Mouse (Mus musculus) midbrain, embryonic 13.5 days (tissue): ENCODE results near the gene Mvb12b. TPM values are rescaled to one million over a fixed set of nuclear protein-coding genes. Genes with fewer than 3 reads are reported as not detected.

Experiments
- ATAC-seq: fragments of 200-750 bp; cut with Nextera tagmentation; 2 replicates; pipeline ENCODE4 v1.8.0; 2017; ENCODE audit warnings: mild to moderate bottlenecking, moderate TSS enrichment, moderate library complexity
- H3K27ac ChIP-seq: fragments of 300-500 bp; sonication (generic); 2 replicates; pipeline ENCODE4 v1.5.1; 2015; ENCODE audit warnings: inconsistent platforms, mild to moderate bottlenecking, moderate library complexity
- H3K27me3 ChIP-seq: fragments of 300-500 bp; sonication (generic); 2 replicates; pipeline ENCODE4 v1.6.1; 2015; ENCODE audit warnings: mild to moderate bottlenecking, inconsistent platforms
- H3K36me3 ChIP-seq: fragments of 300-500 bp; sonication (generic); 2 replicates; pipeline ENCODE4 v1.6.1; 2015; ENCODE audit warnings: mild to moderate bottlenecking, inconsistent platforms
- H3K4me1 ChIP-seq: fragments of 300-500 bp; sonication (generic); replicated peaks from 2 replicates; pipeline ENCODE4 v1.6.1; 2015; ENCODE audit warnings: inconsistent platforms
- H3K4me2 ChIP-seq: fragments of 300-500 bp; sonication (generic); replicated peaks from 2 replicates; pipeline ENCODE4 v1.6.1; 2015; ENCODE audit warnings: moderate library complexity, mild to moderate bottlenecking, inconsistent platforms
- H3K4me3 ChIP-seq: fragments of 300-500 bp; sonication (generic); replicated peaks from 2 replicates; pipeline ENCODE4 v1.5.1; 2015; ENCODE audit warnings: mild to moderate bottlenecking, inconsistent platforms
- H3K9ac ChIP-seq: fragments of 300-500 bp; sonication (generic); replicated peaks from 2 replicates; pipeline ENCODE4 v1.6.1; 2015; ENCODE audit warnings: mild to moderate bottlenecking, inconsistent platforms
- H3K9me3 ChIP-seq: fragments of 300-500 bp; sonication (generic); 2 replicates; pipeline ENCODE4 v1.6.1; 2016; ENCODE audit warnings: mild to moderate bottlenecking, inconsistent platforms
- WGBS: fragments of 180-500 bp; shearing (Covaris S2); methylation state at CpG from one replicate; pipeline ENCODE4 v1.1.7; 2015; 5-methylcytosine and 5-hydroxymethylcytosine counted together
- polyA plus RNA-seq: library from polyadenylated mRNA; unstranded; fragments of >200 nt; fragmentation: Nextera tagmentation; extraction: Ambion mirVana; gene quantifications from 2 replicates; pipeline ENCODE4 v1.2.1, GENCODE M21; 2015

The Mvb12b gene
- polyA plus RNA-seq, 1 experiment from 2014 or later: 73.0 TPM

DNA sequence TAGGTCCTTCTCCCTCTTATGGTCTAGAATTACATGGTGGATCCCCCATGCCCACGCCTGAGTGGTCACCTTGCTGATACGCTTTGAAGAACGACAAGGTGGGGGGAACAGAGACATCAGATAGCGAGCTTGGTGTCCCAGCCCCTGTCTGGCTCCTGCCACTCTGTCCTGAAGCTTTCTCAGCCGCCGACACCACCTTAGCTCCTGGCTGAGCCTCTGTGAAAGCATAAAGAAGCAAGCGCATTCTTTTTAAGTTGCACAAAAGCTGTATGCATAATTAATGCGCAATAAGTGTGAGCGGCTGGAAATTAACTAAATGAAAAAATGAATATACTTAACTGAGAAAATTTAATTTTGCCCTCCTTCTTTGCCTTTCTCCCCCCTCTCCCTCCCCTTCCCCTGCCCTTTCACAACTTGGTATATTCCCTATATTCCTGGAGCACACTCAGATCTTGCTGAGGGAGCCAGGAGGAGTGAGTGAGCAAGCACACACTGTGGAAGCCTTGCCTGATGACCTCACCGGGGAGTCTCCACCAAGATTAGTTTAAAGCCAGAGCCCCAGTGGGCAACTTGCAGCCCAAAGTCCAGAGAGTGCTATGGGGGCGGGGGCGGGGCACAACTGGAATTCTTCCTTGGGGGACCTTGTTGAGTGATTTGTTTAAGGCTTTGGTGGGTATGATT is 174.0 kb downstream of the Mvb12b start:
- Histone ChIP-seq H3K9ac (peak overlapping the region; percentile 40), H3K27me3 (peaks cover 25% of the 10 kb centered on the region), H3K4me1 (peaks cover 61% of the 10 kb centered on the region), H3K27ac (no peak overlapping the region), H3K4me3 (no peak overlapping the region), H3K9me3 (no peaks in the 10 kb centered on the region), H3K4me2 (peak overlapping the region; percentile 26), H3K36me3 (no peaks in the 10 kb centered on the region)
- ATAC-seq: peak; percentile 72; the same call in 1 of the 2 replicates
- WGBS: 7% methylated on average over 12 of the region's 12 CpGs

DNA sequence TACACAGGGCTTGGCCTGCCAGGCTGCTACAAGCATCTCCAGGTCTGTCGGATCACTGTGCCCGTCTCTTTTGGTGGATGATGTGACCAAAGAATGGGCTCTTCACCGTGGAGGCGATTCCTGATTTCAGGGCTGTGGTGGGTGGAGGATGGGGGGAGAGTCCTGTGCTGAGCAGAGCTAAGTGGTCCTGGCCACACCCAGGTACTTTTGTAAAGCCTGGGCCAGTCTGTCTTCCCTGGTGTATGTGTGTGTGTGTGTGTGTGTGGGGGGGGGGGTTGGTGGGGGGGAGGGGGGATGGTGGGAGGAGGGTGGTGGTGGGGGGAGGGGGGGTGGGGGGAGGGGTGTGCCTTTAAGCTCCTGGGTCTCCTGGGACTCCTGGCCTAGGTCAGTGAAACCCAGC is 174.9 kb downstream of the Mvb12b start:
- Histone ChIP-seq H3K27me3 (peaks cover 27% of the 10 kb centered on the region), H3K4me1 (peaks cover 59% of the 10 kb centered on the region), H3K4me3 (no peak overlapping the region), H3K36me3 (no peaks in the 10 kb centered on the region), H3K4me2 (no peak overlapping the region), H3K27ac (no peak overlapping the region), H3K9ac (no peak overlapping the region), H3K9me3 (no peaks in the 10 kb centered on the region)
- ATAC-seq: no peak
- WGBS: 7% methylated on average over 4 of the region's 4 CpGs

DNA sequence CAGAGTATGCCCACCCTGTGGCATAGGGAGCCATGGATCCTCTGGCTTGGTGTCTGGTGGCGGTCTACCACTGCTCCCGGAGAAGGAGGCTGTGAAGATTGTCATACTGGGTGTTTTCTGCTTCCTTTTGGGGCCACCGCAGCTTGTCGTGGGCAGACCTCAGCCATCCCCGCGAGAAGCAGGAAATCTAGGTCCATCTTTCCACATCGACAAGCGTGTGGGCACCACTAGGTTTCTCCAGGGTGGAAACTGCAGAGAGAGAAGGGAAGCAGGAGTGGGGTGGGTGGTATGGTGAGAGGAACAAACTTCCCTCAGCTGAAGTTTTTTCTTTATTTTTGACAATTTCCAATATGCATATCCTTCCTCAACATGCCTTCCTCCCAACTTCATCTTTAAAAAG is 178.9 kb downstream of the Mvb12b start:
- Histone ChIP-seq H3K36me3 (no peaks in the 10 kb centered on the region), H3K4me2 (no peak overlapping the region), H3K9ac (no peak overlapping the region), H3K27ac (no peak overlapping the region), H3K4me1 (peaks cover 44% of the 10 kb centered on the region), H3K9me3 (no peaks in the 10 kb centered on the region), H3K27me3 (peaks cover 39% of the 10 kb centered on the region), H3K4me3 (no peak overlapping the region)
- WGBS: 93% methylated on average over 8 of the region's 8 CpGs
- no peak for ATAC-seq

DNA sequence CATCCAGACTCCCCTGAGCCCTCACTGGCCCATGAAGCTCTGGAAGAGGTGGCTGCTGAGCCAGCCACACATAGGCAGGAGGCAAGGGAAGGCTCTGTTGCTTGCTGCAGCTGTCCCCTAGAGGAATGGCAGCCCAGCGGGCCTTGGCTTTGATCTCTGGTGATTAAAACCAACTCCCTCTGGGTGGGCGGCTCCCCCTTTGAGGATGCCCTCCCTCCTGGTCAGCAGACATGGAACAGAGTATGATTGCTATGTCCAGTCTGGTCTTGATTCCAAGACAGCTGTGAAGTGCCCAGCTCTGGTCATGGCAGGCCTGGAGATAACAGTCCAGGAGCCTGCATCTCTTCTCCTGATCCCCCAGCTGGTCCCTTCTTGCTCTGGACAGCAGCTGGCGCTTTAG is 179.7 kb downstream of the Mvb12b start:
- Histone ChIP-seq H3K9ac (no peak overlapping the region), H3K4me1 (peaks cover 37% of the 10 kb centered on the region), H3K4me2 (no peak overlapping the region), H3K4me3 (no peak overlapping the region), H3K9me3 (no peaks in the 10 kb centered on the region), H3K36me3 (no peaks in the 10 kb centered on the region), H3K27ac (no peak overlapping the region), H3K27me3 (peaks cover 42% of the 10 kb centered on the region)
- 36% methylated on average over 3 of the region's 3 CpGs for WGBS
- ATAC-seq: no peak

DNA sequence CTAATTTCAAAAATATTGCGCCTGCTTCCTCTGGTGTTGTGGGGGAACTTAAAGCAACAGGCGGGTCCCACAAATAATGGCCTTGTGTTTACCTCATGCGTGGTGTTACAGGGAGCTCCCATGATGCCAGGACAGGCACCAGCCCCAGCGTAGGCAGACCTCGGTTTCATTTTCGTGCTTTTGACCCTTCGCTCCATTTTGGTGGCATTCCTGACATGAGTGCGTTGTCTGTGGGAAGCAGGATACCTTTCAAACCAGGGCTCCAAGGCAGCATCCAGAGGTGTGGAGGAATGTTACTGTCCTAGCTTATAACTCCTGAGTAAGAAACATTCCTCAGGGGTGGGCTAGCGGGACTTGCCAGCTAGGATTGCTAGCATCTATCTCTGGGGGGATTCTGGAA is 181.3 kb downstream of the Mvb12b start:
- no peak overlapping the region for H3K4me3 ChIP-seq
- no peak overlapping the region for H3K27ac ChIP-seq
- H3K9ac ChIP-seq: no peak overlapping the region
- H3K4me1 ChIP-seq: peaks cover 42% of the 10 kb centered on the region
- no peaks in the 10 kb centered on the region for H3K36me3 ChIP-seq
- no peak overlapping the region for H3K4me2 ChIP-seq
- no peak for ATAC-seq
- WGBS: 79% methylated on average over 9 of the region's 9 CpGs
- H3K27me3 ChIP-seq: peaks cover 43% of the 10 kb centered on the region
- H3K9me3 ChIP-seq: no peaks in the 10 kb centered on the region

DNA sequence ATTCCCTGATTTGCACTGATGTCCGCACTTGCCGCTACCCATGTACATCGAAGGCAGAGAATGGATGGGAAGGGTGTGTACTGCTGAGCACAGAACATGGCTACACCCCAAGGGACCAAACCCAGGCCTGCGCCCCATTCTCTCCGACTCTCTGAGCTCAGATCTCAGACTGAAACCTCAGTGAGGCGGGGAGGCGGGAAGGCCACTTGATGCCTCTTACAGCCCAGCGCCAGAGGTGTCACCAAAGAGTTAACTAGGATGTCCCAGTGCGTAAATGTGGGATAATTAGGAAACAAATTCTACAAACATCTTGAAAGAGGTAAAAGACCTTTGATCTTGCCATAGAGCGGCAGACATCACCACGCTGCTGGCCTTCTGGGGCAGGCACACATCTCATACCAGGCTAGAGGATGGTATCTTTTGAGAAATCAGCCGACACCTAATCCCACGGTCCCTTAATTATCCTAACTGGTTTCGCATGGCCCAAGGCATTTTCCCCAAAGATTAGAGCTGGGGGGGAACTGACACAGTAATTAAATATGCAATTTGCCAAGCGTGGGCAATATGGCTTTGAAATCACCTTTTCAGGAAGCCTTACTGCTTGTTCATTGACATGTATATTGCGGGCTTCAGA is 181.9 kb downstream of the Mvb12b start:
- no peak overlapping the region for H3K4me3 ChIP-seq
- peaks cover 48% of the 10 kb centered on the region for H3K4me1 ChIP-seq
- no peak overlapping the region for H3K4me2 ChIP-seq
- 34% methylated on average over 16 of the region's 16 CpGs for WGBS
- no peak overlapping the region for H3K9ac ChIP-seq
- no peak for ATAC-seq
- peaks cover 43% of the 10 kb centered on the region for H3K27me3 ChIP-seq
- H3K36me3 ChIP-seq: no peaks in the 10 kb centered on the region
- no peaks in the 10 kb centered on the region for H3K9me3 ChIP-seq
- no peak overlapping the region for H3K27ac ChIP-seq

DNA sequence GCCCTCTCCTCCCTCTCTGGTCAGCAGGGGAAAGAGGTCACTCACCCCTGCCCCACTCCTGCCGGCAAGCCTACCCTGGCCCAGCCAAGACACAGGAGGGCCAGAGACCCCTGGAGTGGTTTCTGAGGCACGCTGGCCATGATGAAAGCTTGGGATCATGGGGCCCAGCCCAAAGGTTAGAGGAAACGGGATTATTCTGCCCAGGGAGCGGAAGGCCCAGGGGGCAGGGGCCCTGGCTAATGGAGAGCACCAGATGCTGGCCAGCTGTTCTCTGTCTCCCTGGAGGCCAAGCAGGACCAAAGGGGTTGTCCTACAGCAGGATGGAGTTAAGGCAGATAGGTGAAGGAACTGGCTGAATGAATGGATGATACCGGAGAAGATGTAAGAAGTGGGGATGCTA is 184.5 kb downstream of the Mvb12b start:
- no peaks in the 10 kb centered on the region for H3K9me3 ChIP-seq
- no peak overlapping the region for H3K27ac ChIP-seq
- no peaks in the 10 kb centered on the region for H3K36me3 ChIP-seq
- ATAC-seq: no peak
- H3K4me1 ChIP-seq: peaks cover 52% of the 10 kb centered on the region
- H3K27me3 ChIP-seq: peaks cover 38% of the 10 kb centered on the region
- H3K9ac ChIP-seq: no peak overlapping the region
- no peak overlapping the region for H3K4me2 ChIP-seq
- WGBS: 51% methylated on average over 5 of the region's 5 CpGs
- H3K4me3 ChIP-seq: no peak overlapping the region

DNA sequence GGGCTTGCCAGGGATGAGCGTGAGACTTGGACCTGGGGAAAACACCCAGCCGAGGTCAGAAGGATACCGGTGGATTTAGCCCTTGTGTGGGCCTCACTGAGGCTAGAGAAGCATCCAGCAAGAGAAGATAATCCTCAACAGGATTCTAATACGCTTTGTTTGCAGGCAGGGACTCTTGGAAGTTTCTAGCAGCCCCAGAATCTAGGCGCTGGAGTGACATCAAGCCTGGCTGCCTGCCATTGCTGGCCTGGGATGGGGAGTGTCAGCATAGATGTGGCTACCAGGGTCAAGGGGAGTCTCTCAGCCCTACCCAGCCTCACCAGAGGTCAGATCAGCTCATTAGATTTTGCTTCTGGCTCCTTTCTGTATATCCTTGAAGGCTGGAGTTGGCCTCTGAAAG is 185.0 kb downstream of the Mvb12b start:
- no peak for ATAC-seq
- H3K9ac ChIP-seq: no peak overlapping the region
- H3K9me3 ChIP-seq: peaks cover 2% of the 10 kb centered on the region; the same call in 1 of the 2 replicates
- peaks cover 46% of the 10 kb centered on the region for H3K4me1 ChIP-seq
- peaks cover 33% of the 10 kb centered on the region for H3K27me3 ChIP-seq
- H3K27ac ChIP-seq: no peak overlapping the region
- H3K36me3 ChIP-seq: no peaks in the 10 kb centered on the region
- H3K4me3 ChIP-seq: no peak overlapping the region
- no peak overlapping the region for H3K4me2 ChIP-seq
- WGBS: 53% methylated on average over 5 of the region's 5 CpGs

DNA sequence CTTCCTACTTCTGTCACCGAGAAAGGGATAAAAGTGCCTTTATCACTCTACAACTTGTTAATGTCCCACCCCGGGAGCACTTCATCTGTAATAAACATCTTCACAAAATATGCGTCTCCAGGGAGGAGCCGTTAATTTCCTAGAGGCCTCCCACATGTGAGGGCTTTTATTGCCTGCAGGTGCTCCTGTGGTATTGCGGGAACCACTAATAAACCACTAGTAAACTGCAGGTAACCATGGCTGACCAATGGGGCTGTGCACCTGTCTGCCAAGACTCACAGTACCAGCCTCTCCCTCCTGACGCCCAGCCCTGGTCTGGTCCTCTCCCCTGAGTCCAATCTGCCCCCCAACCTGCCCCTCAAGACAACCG is 186.3 kb downstream of the Mvb12b start:
- no peak overlapping the region for H3K9ac ChIP-seq
- H3K4me1 ChIP-seq: peaks cover 34% of the 10 kb centered on the region
- H3K9me3 ChIP-seq: peaks cover 6% of the 10 kb centered on the region
- no peak overlapping the region for H3K4me2 ChIP-seq
- peaks cover 21% of the 10 kb centered on the region for H3K27me3 ChIP-seq
- WGBS: 62% methylated on average over 7 of the region's 7 CpGs
- H3K4me3 ChIP-seq: no peak overlapping the region
- 0 out of 2 replicates have a peak, but pooled peaks have one; percentile 27 for ATAC-seq
- no peak overlapping the region for H3K27ac ChIP-seq
- no peaks in the 10 kb centered on the region for H3K36me3 ChIP-seq

DNA sequence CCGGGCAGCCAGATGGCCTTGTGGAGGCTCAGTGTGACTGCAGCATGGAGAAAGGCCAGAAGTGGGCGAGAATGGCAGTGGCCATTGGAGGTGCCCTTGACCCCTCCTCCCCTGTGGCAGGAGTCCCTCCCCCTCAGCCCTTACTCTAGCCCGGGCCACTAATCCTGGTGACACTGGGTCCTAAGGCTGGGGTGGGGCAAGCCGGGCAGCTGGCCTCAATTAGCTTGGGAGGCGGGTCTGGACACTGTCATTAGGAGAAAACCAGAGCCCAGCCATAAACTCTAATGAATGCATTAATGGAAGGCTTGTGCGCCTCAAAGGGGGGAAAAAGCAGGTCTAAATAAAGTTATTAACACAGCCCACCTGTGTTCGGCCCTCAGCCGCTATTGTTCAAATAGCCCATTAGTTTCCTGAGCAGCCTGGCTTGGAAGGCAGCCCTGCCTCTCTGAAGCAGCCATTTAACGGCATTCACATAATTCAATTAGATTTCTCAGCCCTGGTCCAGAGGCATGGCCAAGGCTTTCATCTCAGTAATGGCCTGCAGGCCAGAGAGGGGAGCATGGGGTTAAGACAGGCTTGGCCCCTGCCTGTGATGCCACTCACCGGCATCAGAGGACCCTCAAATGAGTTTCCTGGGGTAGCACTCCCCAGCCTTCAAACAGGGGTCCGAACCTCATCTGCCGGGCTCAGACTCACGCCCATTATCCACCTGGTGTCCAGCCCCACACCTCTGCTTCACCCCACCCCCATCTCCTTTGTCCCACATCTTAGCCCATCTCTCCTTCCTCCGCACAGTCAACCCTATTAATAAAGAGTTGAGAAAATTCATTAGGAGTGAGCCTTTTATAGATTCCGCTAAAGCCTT is 186.9 kb downstream of the Mvb12b start:
- peaks cover 6% of the 10 kb centered on the region for H3K9me3 ChIP-seq
- peaks cover 15% of the 10 kb centered on the region; the same call in 1 of the 2 replicates for H3K27me3 ChIP-seq
- H3K4me1 ChIP-seq: peaks cover 28% of the 10 kb centered on the region
- 37% methylated on average over 15 of the region's 15 CpGs for WGBS
- H3K9ac ChIP-seq: no peak overlapping the region
- H3K4me2 ChIP-seq: no peak overlapping the region
- H3K27ac ChIP-seq: no peak overlapping the region
- H3K4me3 ChIP-seq: no peak overlapping the region
- ATAC-seq: peak; percentile 58; the same call in 1 of the 2 replicates
- no peaks in the 10 kb centered on the region for H3K36me3 ChIP-seq

DNA sequence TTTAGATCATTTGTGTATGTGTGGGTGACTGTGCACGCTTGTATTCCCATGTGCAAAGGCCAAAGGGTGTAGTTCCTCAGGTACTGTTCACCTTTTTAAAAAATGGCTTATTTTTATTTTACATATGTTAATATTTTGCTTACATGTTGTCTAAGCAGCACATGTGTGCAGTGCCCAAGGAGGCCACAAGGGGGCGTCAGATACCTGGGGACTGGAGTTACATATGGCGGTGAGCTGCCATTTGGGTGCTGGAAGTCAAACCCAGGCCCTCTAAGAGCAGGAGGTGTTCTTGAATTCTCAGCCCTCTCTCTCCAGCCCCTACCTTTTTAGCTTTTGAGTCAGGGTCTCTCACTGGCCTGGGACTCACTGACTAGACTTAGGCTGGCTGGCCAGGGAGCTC is 188.8 kb downstream of the Mvb12b start:
- Histone ChIP-seq H3K4me3 (no peak overlapping the region), H3K4me1 (peaks cover 23% of the 10 kb centered on the region), H3K27ac (no peak overlapping the region), H3K9ac (no peak overlapping the region), H3K27me3 (peaks cover 5% of the 10 kb centered on the region; the same call in 1 of the 2 replicates), H3K4me2 (no peak overlapping the region), H3K36me3 (no peaks in the 10 kb centered on the region), H3K9me3 (peaks cover 6% of the 10 kb centered on the region)
- 68% methylated on average over 3 of the region's 3 CpGs for WGBS
- no peak for ATAC-seq

DNA sequence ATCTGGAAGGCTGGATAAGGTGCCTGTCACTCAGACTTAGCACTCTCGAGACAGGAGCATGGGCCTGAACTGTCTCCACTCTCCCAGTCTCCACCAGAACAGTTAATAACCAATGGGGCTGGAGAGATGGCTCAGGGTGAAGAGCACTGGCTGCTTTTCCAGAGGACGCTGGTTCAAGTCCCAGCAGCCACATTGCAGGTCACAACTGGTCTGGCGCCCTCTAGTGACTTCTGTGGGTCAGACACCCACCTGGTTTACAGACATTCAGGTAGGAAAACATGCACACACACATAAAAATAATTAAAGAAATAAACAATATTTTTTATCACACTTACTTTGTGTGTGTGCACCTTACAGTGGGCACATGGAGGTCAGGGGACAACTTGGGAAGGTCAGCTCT is 191.3 kb downstream of the Mvb12b start:
- H3K4me1 ChIP-seq: peaks cover 12% of the 10 kb centered on the region
- H3K4me2 ChIP-seq: no peak overlapping the region
- ATAC-seq: no peak
- H3K27me3 ChIP-seq: no peaks in the 10 kb centered on the region; the same call in 1 of the 2 replicates
- 66% methylated on average over 3 of the region's 3 CpGs for WGBS
- no peak overlapping the region for H3K4me3 ChIP-seq
- H3K36me3 ChIP-seq: no peaks in the 10 kb centered on the region
- H3K9ac ChIP-seq: no peak overlapping the region
- H3K27ac ChIP-seq: no peak overlapping the region
- H3K9me3 ChIP-seq: peaks cover 6% of the 10 kb centered on the region
